Mouse (Mus musculus) retina, adult 2 months (tissue): ENCODE results near the gene H13.
"Not testable (repeated sequence)": the region's sequence is repeated elsewhere in the genome, so short reads cannot be mapped to it uniquely, and the experiment has no call there.

ENCODE experiments used
- DNase-seq: peaks from one replicate; pipeline ENCODE4 v3.0.0-alpha.2; 2012; ENCODE audit warnings: low read depth, low spot score

H13 gene

DNA sequence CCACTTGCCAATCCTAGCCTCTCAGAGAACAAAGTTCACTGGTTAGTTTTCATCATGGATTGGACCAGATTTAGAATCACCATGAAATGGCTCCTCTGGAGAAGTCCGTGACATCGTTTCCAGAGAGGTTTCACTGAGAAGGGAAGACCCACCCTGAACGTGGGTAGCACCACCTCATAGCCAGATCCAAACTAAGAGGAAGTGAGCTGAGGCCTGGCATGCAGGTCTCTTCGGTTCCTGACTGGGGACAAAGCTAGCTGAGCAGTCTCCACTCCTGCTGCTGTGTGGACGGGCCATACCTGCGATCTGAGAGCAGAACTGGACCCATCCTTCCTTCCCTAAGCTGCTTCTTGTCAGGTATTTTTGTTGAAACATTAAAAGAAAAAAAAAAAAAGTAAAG, 8.1 kb upstream of the H13 start:
- no peak for DNase-seq

DNA sequence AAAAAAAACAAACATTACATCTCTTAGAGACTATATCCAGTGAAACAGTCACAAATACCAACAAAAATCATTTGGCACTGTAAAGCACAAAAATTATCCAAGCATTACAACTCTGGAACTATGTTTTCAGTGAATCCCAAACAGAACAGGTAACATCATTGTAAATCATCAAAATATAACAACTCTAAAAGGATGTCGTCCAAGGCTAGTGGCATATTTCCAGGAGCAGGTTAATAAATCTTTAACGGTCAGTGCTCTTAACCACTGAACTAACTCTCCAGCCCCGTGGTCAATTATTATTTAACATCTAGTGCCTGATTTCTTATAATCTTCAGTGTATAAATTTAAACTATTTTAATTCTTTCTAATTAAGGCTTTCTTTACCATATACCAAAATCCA, 3.1 kb upstream of the H13 start:
- DNase-seq = not testable (repeated sequence)

DNA sequence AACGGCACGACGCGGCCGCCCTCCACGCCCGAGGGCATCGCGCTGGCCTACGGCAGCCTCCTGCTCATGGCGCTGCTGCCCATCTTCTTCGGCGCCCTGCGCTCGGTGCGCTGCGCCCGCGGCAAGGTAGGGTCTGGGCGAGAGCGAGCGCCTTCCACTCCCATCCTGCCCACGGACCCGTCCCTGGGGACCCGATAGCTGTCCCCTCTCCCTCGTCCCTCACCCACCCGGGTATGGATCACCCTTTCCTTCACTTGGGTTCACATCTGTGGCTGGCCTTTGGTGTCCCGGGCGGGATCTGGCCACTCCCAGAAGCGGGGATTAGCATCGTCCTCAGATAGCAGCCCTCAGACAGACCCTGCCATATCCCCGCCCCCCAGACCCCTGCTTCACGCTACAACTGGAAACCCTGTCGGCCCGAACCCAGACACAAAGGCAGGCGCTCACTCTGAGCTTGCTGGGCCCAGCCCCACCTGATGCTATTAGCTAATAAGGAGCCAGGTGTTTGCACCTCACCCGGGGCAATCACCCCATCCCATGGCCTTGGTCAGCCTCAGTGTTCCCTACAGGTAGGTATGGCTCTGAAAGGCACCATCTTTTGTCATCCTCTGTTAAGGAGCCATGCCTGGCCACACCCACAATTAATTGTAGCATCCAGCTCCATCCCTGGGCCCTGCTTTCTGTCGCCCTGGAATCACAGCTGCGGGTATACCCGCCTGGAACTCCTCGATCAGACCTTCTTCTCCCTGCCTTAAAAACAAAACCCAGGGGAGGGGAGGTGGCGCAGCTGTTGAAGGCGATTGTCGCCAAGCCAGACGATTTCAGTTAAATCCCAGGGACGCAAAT, 601 bp downstream of the H13 start:
- no peak for DNase-seq

DNA sequence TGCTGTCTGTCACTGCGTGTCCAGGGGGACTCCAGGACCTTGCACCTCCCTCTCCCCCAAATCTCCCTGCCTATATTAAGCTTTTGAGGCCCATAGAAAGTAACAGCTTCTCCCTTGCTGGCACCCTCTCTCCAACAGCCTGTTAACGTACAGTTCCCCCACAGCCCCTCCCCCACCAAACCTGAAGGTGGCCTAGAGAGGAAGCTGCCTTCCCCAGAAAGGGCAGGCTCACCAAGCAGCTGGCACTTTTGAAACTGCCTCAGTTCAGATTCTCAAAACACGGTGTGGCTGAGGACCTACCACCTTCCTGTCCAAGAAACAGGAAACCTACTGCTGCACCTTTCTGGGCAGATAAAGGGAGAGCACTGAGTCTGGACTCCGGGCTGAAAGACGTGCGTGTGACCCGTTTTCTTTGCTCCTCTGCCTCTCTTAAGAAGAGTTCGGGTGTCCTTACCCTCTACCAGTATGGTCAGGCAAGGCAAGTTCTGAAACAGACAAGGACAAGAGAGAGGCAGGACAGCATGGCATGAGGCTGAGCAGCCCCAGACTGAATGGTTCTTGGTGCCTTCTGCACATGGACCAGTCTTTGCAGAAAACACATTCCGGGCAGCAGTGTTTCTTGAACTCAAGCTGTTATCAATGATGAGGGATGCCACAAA, 1.9 kb downstream of the H13 start:
- no peak for DNase-seq

DNA sequence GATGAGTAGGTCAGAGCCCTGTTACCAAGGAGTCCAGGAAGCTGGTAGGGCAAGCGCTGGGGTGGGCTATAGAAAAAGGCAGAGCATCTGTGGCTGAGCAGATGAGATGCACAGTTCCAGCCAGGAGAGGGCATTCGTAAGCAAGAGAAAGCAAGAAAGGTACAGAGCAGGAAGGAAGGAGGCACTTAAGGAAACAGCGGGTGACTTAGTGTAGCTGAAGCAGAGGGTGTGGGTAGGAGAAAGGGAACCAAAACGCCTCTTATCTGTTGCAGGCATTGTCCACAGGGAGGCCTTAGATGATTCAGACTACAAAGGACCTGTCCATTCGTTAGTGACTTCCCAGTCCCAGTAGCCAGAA, 2.4 kb downstream of the H13 start:
- DNase-seq = no peak

DNA sequence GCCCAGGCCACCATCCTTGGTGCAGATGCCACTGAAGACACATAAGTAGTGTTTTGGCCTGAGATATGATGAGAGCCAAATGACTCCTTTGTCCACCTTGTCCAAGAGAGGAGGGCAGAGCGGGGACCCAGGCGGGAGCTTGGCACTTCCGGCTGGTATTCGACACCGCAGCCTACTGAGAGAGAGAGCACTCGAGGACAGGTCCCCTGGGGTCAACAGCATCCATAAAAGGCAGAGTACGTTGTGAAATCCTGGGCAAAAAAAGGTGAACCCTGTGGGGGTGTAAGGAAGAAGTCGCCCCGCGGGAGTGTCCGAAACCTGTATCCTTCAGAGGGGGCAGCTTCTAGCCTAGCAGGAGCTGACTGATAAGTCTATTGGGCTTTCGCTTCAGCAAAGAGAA, 2.9 kb downstream of the H13 start:
- DNase-seq = no peak

DNA sequence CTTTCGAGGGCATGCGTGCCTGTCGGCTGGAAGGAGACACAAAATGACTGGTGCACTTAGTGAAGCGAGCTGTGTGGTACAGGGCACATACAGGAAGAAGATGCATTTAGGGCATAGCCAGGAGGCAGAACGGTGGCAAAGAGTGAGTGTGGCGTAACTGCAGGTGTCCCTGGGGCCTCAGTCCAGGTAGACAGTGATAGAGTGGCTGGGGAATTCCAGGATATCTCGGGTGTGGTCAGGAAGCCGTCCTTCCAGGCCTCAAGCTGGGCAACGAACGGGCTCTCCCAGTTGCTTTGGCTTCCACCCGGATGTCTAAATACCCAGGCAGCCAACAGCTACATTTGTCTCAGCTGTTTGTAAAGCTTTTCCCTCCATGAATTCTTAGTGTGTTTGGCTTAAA, 4.9 kb downstream of the H13 start:
- DNase-seq = no peak

DNA sequence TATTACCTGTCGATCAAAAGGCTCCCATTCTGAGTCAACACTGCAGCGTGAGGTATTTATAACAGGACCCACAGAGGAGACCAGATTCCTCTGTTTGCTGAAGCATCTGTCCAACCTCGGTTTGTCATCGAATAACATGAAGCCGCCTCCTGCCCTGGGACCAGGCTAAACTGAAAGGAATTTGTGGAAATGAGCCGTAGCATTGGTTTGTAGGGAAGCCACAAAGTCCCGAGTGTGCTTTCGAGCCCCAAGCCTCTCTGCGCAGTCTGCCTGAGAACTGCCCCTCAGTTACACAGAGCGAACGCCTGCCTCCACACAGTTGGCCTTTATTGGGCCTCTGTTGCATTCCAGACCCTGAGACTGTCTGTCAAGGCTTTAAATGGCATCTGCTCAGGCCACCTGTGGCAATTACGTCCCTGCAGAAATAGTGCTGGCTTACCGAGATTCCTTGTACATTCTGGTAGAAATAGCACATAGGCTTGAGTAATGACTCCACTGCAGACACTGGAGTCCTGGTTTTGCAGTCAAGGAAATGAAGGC, 6.1 kb downstream of the H13 start:
- DNase-seq = no peak

DNA sequence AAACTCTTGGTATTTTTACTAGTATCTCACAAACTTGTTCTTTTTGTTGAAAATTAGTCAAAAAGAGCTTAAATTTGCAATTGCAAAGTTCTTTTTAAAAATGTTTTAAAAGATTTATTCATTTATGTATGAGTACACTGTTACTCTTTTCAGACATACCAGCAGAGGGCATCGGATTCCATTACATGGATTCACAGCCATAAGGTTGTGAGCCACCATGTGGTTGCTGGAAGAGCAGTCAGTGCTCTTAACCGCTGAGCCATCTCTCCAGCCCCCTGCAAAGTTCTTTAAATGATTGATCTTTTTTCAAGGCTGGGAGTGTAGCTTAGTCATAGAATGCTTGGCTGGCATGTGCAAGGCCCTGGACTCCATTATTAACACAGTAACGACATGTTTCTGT, 9.0 kb downstream of the H13 start:
- DNase-seq = no peak

DNA sequence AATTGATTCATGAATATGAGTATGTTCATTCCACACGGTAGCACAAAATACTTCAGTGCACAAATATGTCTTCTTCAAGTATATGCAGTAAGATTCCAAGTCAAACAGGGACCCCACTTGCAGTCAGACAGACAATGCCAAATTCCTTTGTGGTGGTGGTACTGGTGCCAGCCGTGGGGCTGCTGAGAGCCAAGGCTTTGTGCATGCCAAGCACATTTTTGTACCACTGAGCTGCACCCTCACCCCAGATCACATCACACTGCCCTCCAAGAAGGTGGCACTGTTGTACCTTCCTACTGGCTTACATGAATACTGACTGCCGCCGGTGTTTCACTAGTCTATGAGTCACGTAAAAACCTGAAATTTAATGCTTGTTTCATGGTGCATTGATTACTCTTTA, 9.7 kb downstream of the H13 start:
- no peak for DNase-seq

DNA sequence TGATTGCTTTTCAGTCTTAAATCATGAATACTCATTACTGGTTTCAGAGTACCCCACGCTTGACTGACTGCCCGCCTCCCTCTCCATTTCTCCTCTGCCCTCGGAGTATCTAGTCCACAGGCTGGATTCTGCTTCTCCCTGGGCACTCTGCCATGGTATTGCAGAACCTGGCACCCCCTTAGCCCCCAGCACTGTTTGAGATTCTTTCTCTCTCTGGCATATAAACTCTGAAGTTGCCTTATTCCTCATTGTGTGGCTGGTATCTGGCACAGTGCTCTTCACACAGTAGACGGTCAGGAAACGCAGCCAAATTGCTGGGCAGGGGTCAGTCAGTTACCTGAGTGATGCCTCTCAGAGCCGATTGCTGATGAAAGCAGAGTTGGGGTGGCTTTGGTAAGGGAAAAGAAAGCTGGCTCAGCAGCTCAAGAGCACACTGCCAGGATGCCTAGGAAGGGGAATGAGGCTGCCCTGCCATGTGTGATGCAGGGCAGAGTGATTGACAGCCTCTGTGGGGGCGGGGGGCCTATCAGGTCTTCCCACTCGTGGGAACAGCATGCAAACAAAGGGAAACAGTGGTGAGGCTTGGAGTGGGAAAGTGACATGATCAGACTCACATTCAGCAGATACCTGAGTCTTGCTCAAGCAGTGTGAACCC, 10.6 kb downstream of the H13 start:
- no peak for DNase-seq

DNA sequence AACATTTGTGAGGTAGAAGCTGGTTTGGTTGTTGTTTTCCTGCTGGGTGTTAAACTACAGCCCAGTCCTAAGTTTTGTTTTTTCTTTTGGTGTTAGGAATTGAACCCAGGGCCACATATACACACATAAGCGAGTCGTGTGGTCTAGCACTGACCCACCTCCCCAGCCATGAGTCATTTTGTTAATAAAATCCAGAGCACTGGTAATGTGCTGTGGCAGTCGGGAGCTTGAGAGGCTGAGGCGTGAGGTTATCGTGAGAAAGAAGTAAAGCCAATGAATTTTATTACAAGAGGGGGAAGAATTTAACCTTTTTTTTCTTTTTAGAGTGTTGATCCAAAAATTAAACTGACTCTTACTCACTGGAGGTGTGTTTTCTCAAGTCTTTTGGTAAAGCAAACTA, 13.8 kb downstream of the H13 start:
- DNase-seq = no peak

DNA sequence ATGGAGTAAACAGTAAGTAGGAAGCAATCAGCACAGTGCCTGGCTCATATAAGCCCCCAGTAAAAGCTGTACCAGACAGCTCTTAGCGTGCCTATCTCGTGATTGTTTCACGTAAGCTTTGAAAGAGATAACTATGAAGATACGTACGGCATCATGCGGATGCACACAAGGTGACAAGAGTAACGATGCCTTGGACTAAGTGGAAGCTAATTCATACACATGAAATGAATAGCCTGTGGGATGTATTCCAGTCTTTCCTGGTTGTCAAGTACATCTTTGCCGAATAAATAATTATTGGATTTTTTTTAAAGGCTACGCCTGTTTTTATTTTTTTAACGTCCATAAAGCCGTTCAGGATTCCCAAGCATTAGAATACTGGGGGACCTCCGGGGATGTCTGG, 17.1 kb downstream of the H13 start:
- no peak for DNase-seq

DNA sequence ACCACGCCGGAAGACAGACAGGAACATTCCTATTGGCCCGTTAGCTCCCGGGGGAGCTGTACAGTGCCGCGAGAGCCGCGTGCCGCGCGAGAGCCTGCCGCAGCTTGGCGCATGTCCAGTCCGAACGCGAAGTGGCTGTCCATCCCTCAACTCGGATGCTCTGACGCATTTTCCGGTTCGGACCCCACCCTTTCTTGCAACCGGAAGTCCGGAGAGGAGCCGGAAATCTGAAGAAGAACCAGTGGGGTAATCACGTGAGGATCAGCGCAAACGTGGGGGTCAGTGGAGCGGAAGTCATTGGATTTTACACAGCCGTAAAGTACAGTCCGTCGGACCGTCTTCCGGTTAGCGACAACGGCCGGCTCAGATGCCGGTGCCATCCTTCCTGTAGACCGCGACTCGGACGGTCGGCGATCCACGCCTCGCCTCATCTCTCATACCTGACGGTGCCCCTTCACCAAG, 17.6 kb downstream of the H13 start, which contains the start of gene Mcts2:
Gene Mcts2 (plus strand): TSS at position 230 of the 462 bp plus-strand sequence.
- peak; percentile 94 for DNase-seq

DNA sequence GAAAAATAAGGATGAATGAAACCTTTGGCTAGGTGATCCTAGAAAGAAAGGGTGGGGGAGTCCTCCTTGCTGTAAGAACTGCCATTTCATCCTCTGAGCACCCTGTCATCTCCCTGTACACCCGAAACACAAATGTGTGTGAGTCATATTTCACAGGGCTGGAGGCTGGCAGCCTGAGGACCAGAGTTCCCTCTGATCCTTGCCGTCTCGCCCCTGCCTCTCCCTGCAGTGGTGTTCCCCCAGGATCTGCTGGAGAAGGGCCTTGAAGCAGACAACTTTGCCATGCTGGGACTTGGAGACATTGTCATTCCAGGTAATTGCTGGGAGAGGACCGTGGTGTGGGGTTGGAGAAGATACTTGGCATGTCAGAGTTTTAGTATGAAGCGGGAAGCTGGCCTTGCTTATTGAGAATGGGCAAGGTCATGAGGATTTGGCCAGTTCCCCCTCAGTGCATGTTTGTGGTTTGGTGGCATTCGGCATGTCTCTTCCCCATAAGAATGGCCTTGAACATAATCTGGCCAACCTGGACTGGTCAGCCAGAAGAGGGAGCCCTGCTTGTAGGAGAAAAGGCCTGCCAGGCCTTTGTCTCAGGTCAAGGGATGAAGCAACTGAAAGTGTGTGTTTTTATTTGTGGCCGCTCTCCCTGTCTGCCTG, 22.4 kb downstream of the H13 start:
- no peak for DNase-seq

DNA sequence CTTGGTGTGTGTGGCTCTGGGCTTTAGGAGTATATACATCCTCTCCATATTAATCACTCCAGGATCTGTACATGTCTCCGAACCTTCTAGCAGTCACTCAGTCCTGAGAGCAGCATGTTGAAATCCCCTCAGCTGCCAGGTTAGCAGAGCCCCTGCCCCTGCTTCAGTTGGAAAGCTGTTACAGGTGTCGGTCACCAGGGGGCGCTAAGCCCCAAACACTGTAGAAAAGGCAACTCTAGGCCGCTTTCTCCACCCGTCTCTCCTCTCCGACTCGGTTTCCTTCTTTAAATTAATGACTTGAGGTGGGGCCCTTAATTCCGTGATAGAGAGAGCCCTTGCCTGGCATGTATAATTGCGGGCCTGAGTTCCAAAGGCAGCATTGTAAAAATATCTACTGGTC, 24.0 kb downstream of the H13 start:
- no peak for DNase-seq

DNA sequence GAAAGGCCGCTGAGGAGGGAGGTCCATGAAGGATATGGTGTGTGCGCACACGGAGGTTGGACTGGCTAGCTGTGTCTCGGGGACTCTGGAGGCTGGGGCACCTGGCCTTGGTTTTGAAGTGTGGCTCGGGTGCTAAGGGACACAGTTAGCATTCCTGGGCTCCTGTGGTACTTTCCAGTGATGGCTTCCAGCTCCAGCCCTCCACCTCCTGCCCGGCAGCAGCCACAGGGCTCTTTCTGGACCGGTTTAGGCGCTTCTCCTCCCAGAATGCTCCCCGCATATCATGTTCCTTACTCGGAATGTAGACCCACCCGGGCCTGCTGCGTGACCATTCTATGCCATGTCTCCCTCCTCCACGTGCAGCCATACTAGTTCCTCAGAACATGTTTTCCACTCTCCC, 24.5 kb downstream of the H13 start:
- DNase-seq = no peak

DNA sequence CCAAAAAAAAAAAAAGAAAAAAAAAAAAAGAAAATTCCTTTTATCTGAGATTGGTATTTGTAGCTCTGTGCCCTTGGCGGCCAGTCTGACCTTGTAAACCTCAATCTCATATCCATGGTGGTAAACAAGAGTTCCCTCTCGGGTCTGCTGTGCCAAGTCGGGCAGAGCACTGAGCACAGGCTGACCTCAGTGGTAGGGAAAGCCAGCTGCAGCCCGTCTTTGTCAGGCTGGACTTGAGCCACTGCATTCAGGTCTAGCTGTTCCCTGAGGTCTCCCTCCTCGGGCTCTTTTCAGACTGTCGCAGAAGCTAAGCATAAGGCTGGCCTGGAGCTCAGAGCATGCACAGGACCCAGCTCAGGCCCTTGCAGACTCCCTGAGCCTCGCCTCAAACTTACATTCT, 25.4 kb downstream of the H13 start:
- DNase-seq = no peak

DNA sequence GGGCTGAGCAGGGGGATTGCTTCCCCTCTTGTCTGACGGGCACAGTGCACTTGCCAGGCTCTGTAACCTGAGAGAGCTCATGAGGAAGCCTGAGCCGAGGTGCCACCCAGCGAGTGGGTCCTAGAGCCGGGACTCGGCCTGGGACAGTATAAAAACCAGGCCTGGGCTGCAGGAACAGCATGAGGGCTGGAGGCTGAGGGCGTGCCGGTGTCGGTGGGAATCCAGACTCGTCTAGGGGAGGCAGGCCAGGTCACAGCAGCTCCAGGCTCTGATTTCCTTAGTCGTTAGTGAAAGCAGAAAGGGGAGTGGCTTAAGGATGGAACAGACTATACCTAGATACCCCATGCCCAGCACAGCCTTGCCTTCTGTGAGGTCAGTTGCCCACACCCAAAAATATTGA, 26.8 kb downstream of the H13 start:
- DNase-seq = no peak

DNA sequence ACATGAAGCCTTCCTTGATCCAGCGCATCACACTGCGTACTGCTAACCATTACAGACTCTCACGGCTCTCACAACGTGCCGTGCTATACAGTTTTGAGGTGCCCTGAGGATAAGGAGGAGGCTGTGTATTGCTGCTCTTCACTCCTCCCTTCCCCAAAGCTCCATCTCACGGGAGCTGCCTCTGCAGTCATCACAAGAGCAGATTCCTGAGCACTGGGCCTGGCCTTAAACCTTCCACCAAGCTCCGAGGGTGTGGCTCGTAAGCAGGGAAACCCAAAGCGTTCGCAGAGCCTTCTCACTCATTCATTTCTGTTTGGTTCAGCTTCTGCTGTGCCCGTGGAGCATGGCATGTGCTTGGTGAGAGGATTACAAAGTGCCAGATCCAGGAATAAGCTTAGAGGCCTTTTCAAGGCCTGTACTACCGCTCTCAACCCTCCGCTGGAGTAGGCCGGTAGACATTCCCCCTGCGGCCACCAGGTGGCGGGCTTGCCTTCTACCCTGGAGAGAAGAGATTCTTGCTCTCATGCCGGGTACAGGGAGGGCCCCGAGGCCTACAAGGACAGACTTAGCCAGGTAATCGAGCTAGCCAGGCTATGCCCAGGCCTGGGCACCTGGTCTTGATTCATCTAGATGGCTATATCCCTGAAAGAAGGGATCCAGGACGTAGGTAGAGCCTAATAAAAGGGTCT, 27.4 kb downstream of the H13 start:
- peak; percentile 80 for DNase-seq

DNA sequence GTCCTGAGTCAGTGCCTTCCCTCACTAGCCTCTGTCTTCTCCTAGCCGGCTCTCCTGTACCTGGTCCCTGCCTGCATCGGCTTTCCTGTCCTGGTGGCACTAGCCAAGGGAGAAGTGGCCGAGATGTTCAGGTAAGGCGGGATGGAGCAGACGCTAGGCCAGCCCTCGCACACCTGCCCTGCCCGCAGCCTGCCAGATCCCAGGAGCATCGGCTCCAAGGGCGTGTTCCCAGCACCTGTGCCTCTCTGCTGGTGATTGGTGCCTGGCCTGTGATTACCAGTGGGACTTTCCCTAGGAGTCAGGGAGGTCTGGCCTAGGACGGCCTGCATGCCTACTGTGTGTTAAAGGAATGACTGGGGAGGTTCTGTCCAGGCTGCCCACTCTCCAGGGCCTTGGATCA, 30.9 kb downstream of the H13 start:
- no peak for DNase-seq
